Mouse (Mus musculus) embryonic fibroblast, embryonic 13.5 days (primary cell): ENCODE results near the gene Usp17ld. TPM values are rescaled to one million over a fixed set of nuclear protein-coding genes. Genes with fewer than 3 reads are reported as not detected.
"Not testable (repeated sequence)": the region's sequence is repeated elsewhere in the genome, so short reads cannot be mapped to it uniquely, and the experiment has no call there.

ENCODE experiments used
- H3K27ac ChIP-seq: 2 replicates; pipeline ENCODE4 v1.5.1; 2012; ENCODE audit warnings: low read length, control low read depth, inconsistent platforms; ENCODE audit not compliant: insufficient read depth
- H3K4me1 ChIP-seq: 2 replicates; pipeline ENCODE4 v1.6.1; 2011; ENCODE audit warnings: low read length; ENCODE audit not compliant: control insufficient read depth, insufficient read depth
- H3K4me3 ChIP-seq: 2 replicates; pipeline ENCODE4 v1.5.1; 2011; ENCODE audit warnings: mild to moderate bottlenecking, control low read depth, low read length; ENCODE audit not compliant: insufficient read depth
- CTCF ChIP-seq: IDR thresholded peaks from 2 replicates; pipeline ENCODE4 v1.5.1; 2011; ENCODE audit warnings: mild to moderate bottlenecking, control low read depth, low read length, moderate library complexity, borderline replicate concordance; ENCODE audit not compliant: insufficient read depth
- POLR2A ChIP-seq: IDR thresholded peaks from 2 replicates; pipeline ENCODE4 v1.6.1; 2011; ENCODE audit warnings: low read depth, mild to moderate bottlenecking, control low read depth, low read length, moderate library complexity
- polyA plus RNA-seq: library from polyadenylated mRNA; stranded (reverse); fragments of >200 nt; gene quantifications from 2 replicates; pipeline ENCODE4 v1.2.4, GENCODE M21; 2011; ENCODE audit warnings: low read depth; ENCODE audit not compliant: missing spikeins, insufficient read length

Gene Usp17ld
- polyA plus RNA-seq, result not detected in 2 replicates

GRCm38 (mm10) chr7:103252405-103252804, at the start of gene Usp17ld:
Gene Usp17ld, minus strand, starts transcription at chr7:103252505.
- H3K27ac ChIP-seq, H3K4me1 ChIP-seq, H3K4me3 ChIP-seq: not testable (repeated sequence)

GRCm38 (mm10) chr7:103216696-103217095, 35.6 kb downstream of the Usp17ld start, which contains the start of gene Olfr594:
Gene Olfr594, plus strand, starts transcription at chr7:103216996.
- H3K4me3 ChIP-seq, result no peak within 1 kb of the TSS
- no peak within 1 kb of the TSS for H3K27ac ChIP-seq
- H3K4me1 ChIP-seq, result no peaks in the 10 kb centered on the region
- TF ChIP-seq POLR2A, result no peak
- TF ChIP-seq CTCF, result no peak

DNA sequence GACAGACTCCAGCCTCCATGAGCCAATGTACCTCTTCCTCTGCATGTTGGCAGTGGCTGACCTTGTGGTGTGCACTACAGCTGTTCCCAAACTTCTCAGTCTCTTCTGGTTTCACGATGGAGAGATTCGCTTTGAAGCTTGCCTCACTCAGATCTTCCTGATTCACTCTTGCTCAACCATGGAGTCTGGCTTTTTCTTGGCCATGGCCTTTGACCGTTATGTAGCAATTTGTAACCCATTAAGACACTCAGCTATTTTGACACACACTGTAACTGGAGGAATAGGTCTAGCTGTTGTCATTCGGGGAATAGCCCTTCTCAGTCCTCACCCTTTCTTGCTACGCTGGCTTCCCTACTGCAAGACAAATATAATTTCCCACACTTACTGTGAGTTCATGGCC, 40.3 kb downstream of the Usp17ld start:
- not testable (repeated sequence) for H3K4me1 ChIP-seq, H3K4me3 ChIP-seq, H3K27ac ChIP-seq

DNA sequence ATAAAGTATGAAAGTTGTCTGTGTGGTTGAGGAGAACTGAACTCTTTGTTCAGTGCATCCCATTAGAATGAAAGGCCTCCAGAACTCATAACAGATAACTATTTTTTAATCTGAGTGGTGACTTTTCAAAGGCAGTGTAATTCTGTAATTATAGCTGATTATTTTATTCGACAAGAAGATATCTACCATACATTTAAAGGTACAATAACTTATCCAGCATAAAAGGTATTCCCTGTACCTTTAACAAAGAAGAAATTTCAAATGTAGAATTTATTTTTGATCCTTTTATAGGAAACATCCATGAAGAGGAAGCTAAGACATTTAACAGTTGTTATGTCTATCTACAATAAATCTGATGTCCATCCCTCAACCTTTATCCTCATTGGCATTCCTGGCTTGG, 40.7 kb downstream of the Usp17ld start, which contains the start of gene Olfr593:
Gene Olfr593 (plus strand): TSS at position 301 of the 400 bp plus-strand sequence.
- H3K4me3 ChIP-seq, result no peak within 1 kb of the TSS
- H3K27ac ChIP-seq, result no peak within 1 kb of the TSS
- H3K4me1 ChIP-seq, result no peaks in the 10 kb centered on the region
- TF ChIP-seq POLR2A (no peak), CTCF (no peak)

Other genes starting within 250 kb of the Usp17ld start
- gene Olfr582, start 214.5 kb downstream of the Usp17ld start, polyA plus RNA-seq, result not detected in 2 replicates
- not detected in 2 replicates for gene Olfr583, start 201.2 kb downstream of the Usp17ld start, polyA plus RNA-seq
- gene Olfr584, start 170.6 kb downstream of the Usp17ld start, polyA plus RNA-seq, result not detected in 2 replicates
- not detected in 2 replicates for gene Olfr585, start 154.8 kb downstream of the Usp17ld start, polyA plus RNA-seq
- gene Olfr586, start 126.9 kb downstream of the Usp17ld start, polyA plus RNA-seq, result not detected in 2 replicates
- not detected in 2 replicates for gene Olfr588-ps1, start 111.6 kb downstream of the Usp17ld start, polyA plus RNA-seq
- not detected in 2 replicates for gene Olfr589, start 96.1 kb downstream of the Usp17ld start, polyA plus RNA-seq
- gene Olfr591, start 74.2 kb downstream of the Usp17ld start, polyA plus RNA-seq, result not detected in 2 replicates
- not detected in 2 replicates for gene Olfr592, start 67.7 kb downstream of the Usp17ld start, polyA plus RNA-seq
- gene Olfr593, start 40.6 kb downstream of the Usp17ld start, polyA plus RNA-seq, result not detected in 2 replicates
- gene Olfr594, start 35.5 kb downstream of the Usp17ld start, polyA plus RNA-seq, result not detected in 2 replicates
- gene Olfr596, start 53.1 kb upstream of the Usp17ld start, polyA plus RNA-seq, result not detected in 2 replicates
- not detected in 2 replicates for gene Olfr597, start 63.8 kb upstream of the Usp17ld start, polyA plus RNA-seq
- not detected in 2 replicates for gene Olfr598, start 71.1 kb upstream of the Usp17ld start, polyA plus RNA-seq
- not detected in 2 replicates for gene Olfr599, start 83.4 kb upstream of the Usp17ld start, polyA plus RNA-seq
- gene Olfr600, start 97.2 kb upstream of the Usp17ld start, polyA plus RNA-seq, result not detected in 2 replicates
- gene Olfr601, start 110.2 kb upstream of the Usp17ld start, polyA plus RNA-seq, result not detected in 2 replicates
- not detected in 2 replicates for gene Olfr603, start 133.7 kb upstream of the Usp17ld start, polyA plus RNA-seq
- gene Usp17lc, start 162.6 kb upstream of the Usp17ld start, polyA plus RNA-seq, result not detected in 2 replicates
- not detected in 2 replicates for gene Olfr605, start 192.9 kb upstream of the Usp17ld start, polyA plus RNA-seq
- not detected in 2 replicates for gene Olfr606, start 196.5 kb upstream of the Usp17ld start, polyA plus RNA-seq
- not detected in 2 replicates for gene Olfr607, start 211.6 kb upstream of the Usp17ld start, polyA plus RNA-seq
- gene Olfr608, start 217.4 kb upstream of the Usp17ld start, polyA plus RNA-seq, result not detected in 2 replicates
- not detected in 2 replicates for gene Olfr609, start 245.6 kb upstream of the Usp17ld start, polyA plus RNA-seq